Mouse (Mus musculus): ENCODE measurements around the gene A730071L15Rik. TPM values are rescaled to one million over a fixed set of nuclear protein-coding genes. Genes with fewer than 3 reads are reported as not detected.

A730071L15Rik gene
- polyA plus RNA-seq, 1 experiment from 2014 or later, result 0.95 TPM

DNA sequence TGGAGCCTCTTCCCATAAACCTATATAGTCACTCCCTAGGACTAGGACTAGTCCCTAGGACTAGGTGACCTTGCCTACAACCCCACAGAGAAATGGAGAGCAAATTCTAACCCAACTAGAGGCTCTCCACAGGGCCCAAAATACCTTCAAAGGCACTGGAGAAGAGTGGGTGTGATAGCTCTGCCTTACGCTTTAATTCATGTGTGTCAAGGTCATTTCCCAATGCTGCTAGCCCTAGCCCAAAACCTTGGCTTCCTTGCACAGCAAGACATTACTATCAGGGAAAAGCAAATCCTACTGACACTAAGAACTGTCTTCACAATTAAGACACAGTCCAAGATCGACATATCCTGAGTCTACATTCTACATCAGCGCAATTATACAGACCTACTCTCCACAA is 36.8 kb upstream of the A730071L15Rik start:
- Histone ChIP-seq H3K4me2 (ENCODE audit: low read length) (no peak overlapping the region), H3K4me3 (ENCODE audit: low read depth, low read length) (no peak overlapping the region), H3K27me3 (replicated peaks; ENCODE audit: control insufficient read depth, insufficient read depth, low read length) (no peaks in the 10 kb centered on the region), H3K4me1 (ENCODE audit: control insufficient read depth, insufficient read depth, low read length) (no peaks in the 10 kb centered on the region), H3K9ac (ENCODE audit: low read length) (no peak overlapping the region), H3K9me3 (replicated peaks; ENCODE audit: control insufficient read depth, low read length) (no peaks in the 10 kb centered on the region), H3K27ac (ENCODE audit: low read depth, low read length) (no peak overlapping the region), H3K36me3 (ENCODE audit: control insufficient read depth, insufficient read depth, low read length) (no peaks in the 10 kb centered on the region)
- ATAC-seq (no peak), DNase-seq (ENCODE audit: low spot score) (no peak)
- WGBS, result 98% methylated on average over 3 of the region's 3 CpGs

DNA sequence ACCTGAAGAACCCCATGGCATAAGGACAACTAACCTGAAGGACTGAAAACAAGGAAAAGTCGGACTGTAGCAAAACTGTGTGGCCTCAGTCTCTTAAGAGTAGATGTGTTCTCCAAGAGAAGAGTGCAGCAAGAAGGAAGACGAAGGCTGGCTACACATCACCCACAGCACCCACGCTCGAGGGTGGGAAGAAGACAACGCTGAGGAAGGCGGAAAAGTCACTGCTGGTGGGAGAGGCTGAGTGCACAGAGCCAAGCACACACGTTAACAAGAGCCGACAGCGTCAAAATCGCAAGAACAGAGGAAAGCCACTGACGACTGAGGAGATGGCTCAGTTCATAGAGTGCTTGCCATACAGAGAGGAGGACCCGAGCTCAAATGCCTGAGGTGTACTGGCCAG is 36.1 kb upstream of the A730071L15Rik start:
- H3K27ac ChIP-seq (ENCODE audit: low read depth, low read length), result no peak overlapping the region
- no peaks in the 10 kb centered on the region for H3K27me3 ChIP-seq (replicated peaks; ENCODE audit: control insufficient read depth, insufficient read depth, low read length)
- ATAC-seq (no peak), DNase-seq (ENCODE audit: low spot score) (no peak)
- H3K4me2 ChIP-seq (ENCODE audit: low read length), result no peak overlapping the region
- no peak overlapping the region for H3K9ac ChIP-seq (ENCODE audit: low read length)
- 94% methylated on average over 12 of the region's 12 CpGs for WGBS
- H3K4me1 ChIP-seq (ENCODE audit: control insufficient read depth, insufficient read depth, low read length), result no peaks in the 10 kb centered on the region
- H3K9me3 ChIP-seq (replicated peaks; ENCODE audit: control insufficient read depth, low read length), result no peaks in the 10 kb centered on the region
- no peaks in the 10 kb centered on the region for H3K36me3 ChIP-seq (ENCODE audit: control insufficient read depth, insufficient read depth, low read length)
- no peak overlapping the region for H3K4me3 ChIP-seq (ENCODE audit: low read depth, low read length)

DNA sequence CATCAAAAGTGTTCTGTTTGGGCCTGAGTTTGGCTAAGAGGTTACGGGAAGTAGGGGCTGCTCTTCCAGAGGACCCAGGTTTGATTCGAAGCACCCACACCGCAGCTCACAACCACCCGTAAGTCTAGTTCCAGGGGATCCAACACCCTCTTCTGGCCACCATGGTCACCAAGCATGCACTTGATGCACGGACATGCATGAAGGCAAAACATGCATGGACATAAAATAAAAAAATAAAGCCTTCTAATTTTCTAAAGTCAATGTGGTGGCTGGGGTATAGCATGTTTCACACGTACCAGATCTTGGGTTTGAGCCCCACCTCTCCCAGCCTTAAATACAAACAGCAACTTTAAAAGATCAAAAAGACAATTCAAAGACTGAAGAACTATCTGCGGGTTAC is 35.0 kb upstream of the A730071L15Rik start:
- WGBS, result 94% methylated on average over 7 of the region's 7 CpGs
- no peaks in the 10 kb centered on the region for H3K27me3 ChIP-seq (replicated peaks; ENCODE audit: control insufficient read depth, insufficient read depth, low read length)
- H3K4me3 ChIP-seq (ENCODE audit: low read depth, low read length), result no peak overlapping the region
- no peak for ATAC-seq
- H3K4me1 ChIP-seq (ENCODE audit: control insufficient read depth, insufficient read depth, low read length), result no peaks in the 10 kb centered on the region
- no peaks in the 10 kb centered on the region for H3K36me3 ChIP-seq (ENCODE audit: control insufficient read depth, insufficient read depth, low read length)
- H3K9me3 ChIP-seq (replicated peaks; ENCODE audit: control insufficient read depth, low read length), result no peaks in the 10 kb centered on the region
- H3K4me2 ChIP-seq (ENCODE audit: low read length), result no peak overlapping the region
- no peak overlapping the region for H3K27ac ChIP-seq (ENCODE audit: low read depth, low read length)
- no peak for DNase-seq (ENCODE audit: low spot score)
- H3K9ac ChIP-seq (ENCODE audit: low read length), result no peak overlapping the region

DNA sequence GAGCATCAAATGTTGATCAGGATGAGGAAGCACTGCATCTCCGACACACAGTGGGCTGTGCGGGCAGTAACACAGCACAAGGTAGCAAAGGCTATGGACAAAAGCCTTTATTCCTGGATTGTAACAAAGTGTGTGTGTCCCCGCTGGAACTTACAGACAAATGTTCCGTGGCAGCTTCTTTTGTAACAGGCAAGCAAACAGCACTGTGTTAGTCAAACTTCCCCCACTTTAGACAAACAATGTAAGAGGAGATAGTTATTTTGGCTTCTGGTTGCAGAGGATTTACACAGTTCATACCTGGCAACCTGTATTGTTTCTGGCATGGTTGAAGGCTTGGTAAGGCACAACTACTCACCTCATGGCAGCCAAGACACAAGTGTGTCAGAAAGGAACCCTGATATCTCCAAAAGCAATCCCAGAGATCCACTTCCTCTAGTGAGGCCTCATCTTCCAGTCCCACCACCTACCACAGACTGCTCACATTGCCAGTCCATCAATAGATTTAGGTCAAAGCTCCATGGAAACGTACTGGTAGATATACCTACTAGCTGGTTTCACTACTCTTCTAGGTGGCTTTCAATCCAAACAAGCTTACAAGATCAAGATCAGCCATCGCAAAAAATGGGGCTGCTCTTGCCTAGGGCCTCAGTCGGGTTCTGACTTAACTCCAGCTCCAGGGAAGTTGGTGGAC is 34.3 kb upstream of the A730071L15Rik start:
- no peak overlapping the region for H3K4me2 ChIP-seq (ENCODE audit: low read length)
- ATAC-seq (no peak), DNase-seq (ENCODE audit: low spot score) (no peak)
- no peak overlapping the region for H3K9ac ChIP-seq (ENCODE audit: low read length)
- H3K4me1 ChIP-seq (ENCODE audit: control insufficient read depth, insufficient read depth, low read length), result no peaks in the 10 kb centered on the region
- H3K9me3 ChIP-seq (replicated peaks; ENCODE audit: control insufficient read depth, low read length), result no peaks in the 10 kb centered on the region
- H3K4me3 ChIP-seq (ENCODE audit: low read depth, low read length), result no peak overlapping the region
- H3K27ac ChIP-seq (ENCODE audit: low read depth, low read length), result no peak overlapping the region
- no peaks in the 10 kb centered on the region for H3K36me3 ChIP-seq (ENCODE audit: control insufficient read depth, insufficient read depth, low read length)
- WGBS, result 96% methylated on average over 7 of the region's 7 CpGs
- H3K27me3 ChIP-seq (replicated peaks; ENCODE audit: control insufficient read depth, insufficient read depth, low read length), result no peaks in the 10 kb centered on the region

DNA sequence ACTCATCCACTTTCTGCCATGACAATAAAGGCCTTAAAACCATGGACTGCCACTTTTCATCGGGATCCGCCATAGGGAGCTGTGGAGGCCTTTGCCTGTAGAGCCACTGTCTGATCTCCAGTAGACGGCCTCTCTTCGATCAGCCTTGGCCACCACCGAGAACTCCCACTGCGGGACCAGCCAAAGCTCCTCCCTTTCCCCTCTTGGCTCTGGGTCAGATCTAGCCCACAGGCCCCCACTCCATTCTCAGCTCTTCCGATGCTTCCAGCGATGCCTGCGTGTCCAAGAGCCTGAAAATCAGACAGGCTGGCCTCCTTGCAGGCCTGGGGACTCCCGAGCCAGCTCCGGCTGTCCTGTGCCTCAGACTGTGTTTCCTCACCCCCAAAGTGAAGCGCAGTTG is 33.5 kb upstream of the A730071L15Rik start:
- Histone ChIP-seq H3K9me3 (replicated peaks; ENCODE audit: control insufficient read depth, low read length) (no peaks in the 10 kb centered on the region), H3K4me2 (ENCODE audit: low read length) (no peak overlapping the region), H3K4me1 (ENCODE audit: control insufficient read depth, insufficient read depth, low read length) (no peaks in the 10 kb centered on the region), H3K36me3 (ENCODE audit: control insufficient read depth, insufficient read depth, low read length) (no peaks in the 10 kb centered on the region), H3K4me3 (ENCODE audit: low read depth, low read length) (no peak overlapping the region), H3K27ac (ENCODE audit: low read depth, low read length) (no peak overlapping the region), H3K9ac (ENCODE audit: low read length) (no peak overlapping the region), H3K27me3 (replicated peaks; ENCODE audit: control insufficient read depth, insufficient read depth, low read length) (no peaks in the 10 kb centered on the region)
- ATAC-seq (no peak), DNase-seq (ENCODE audit: low spot score) (no peak)
- 80% methylated on average over 12 of the region's 12 CpGs for WGBS

DNA sequence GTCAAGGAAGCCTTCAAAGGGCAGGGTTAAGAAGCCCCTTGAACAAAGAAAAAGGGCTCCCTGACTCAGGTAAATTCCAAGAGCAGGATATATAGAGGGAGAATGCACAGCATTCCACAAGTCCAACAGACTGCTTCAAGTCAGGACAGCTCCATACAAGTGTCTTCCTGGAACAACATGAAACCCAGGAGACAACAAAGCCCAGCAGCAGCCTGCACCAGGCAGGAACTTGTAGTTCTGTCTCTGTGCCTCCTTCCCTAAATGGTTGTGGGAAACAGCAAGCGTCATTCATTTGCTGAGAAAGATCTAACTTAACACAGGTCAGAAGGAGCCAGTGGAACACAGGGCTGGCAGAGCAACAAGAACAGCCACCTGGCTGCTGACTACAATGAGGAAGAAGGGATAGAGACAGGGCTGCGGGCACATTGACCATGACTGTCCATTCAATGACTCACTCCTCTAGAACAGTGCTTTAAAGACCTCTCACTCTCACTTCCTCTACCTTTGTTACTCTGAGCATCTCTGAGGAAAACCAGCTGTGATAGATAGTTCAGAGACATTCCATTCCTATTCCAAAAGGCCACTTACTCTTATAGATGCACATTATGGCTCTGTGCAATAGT is 30.7 kb upstream of the A730071L15Rik start:
- no peak overlapping the region for H3K27ac ChIP-seq (ENCODE audit: low read depth, low read length)
- H3K4me1 ChIP-seq (ENCODE audit: control insufficient read depth, insufficient read depth, low read length), result no peaks in the 10 kb centered on the region
- H3K9me3 ChIP-seq (replicated peaks; ENCODE audit: control insufficient read depth, low read length), result no peaks in the 10 kb centered on the region
- H3K4me3 ChIP-seq (ENCODE audit: low read depth, low read length), result no peak overlapping the region
- H3K36me3 ChIP-seq (ENCODE audit: control insufficient read depth, insufficient read depth, low read length), result no peaks in the 10 kb centered on the region
- H3K4me2 ChIP-seq (ENCODE audit: low read length), result no peak overlapping the region
- ATAC-seq, result no peak
- no peak overlapping the region for H3K9ac ChIP-seq (ENCODE audit: low read length)
- no peaks in the 10 kb centered on the region for H3K27me3 ChIP-seq (replicated peaks; ENCODE audit: control insufficient read depth, insufficient read depth, low read length)
- DNase-seq (ENCODE audit: low spot score), result no peak
- WGBS, result 92% methylated on average over 2 of the region's 2 CpGs

DNA sequence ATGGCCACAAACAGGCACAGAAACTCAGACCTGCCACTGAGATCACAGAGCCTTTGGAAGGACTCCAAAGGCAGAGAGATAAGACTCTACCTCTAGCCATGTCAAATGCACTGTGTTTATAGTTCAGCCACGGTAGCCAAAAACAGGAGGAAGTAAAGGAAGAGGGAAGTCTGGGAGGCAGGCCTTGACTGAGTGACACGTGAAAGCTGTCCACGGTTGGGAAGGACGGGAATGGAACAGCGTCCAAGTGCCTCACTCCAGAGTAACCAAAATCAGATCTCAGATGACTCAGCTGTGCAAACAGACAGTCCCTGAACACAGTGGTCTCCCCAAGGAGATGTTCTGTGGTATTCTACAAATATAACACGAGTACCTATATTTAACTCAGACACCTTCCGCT is 25.1 kb upstream of the A730071L15Rik start:
- peaks cover 12% of the 10 kb centered on the region for H3K4me1 ChIP-seq (ENCODE audit: control insufficient read depth, insufficient read depth, low read length)
- 91% methylated on average over 7 of the region's 7 CpGs for WGBS
- H3K36me3 ChIP-seq (ENCODE audit: control insufficient read depth, insufficient read depth, low read length), result no peaks in the 10 kb centered on the region
- H3K4me2 ChIP-seq (ENCODE audit: low read length), result no peak overlapping the region
- no peak overlapping the region for H3K27ac ChIP-seq (ENCODE audit: low read depth, low read length)
- ATAC-seq, result no peak
- no peak for DNase-seq (ENCODE audit: low spot score)
- no peak overlapping the region for H3K4me3 ChIP-seq (ENCODE audit: low read depth, low read length)
- no peaks in the 10 kb centered on the region for H3K27me3 ChIP-seq (replicated peaks; ENCODE audit: control insufficient read depth, insufficient read depth, low read length)
- H3K9ac ChIP-seq (ENCODE audit: low read length), result no peak overlapping the region
- H3K9me3 ChIP-seq (replicated peaks; ENCODE audit: control insufficient read depth, low read length), result no peaks in the 10 kb centered on the region

DNA sequence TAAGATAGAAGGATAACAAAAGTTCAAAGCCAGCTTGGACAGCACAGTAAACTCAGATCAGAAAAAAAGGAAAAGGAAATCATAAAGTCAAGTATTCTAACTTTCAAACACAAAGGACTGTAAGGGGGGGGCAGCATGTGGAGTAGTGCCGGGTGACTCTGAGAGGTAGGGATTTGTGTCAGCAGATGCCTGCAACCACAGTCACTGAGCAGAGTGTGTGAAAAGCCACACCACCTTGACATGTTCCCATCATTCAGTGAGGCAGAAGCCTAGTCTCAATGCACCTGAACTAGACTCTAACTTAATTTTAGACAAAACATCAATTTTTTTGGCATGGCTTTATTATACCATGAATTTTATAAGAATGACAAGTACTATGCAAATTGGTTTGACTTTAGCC is 24.3 kb upstream of the A730071L15Rik start:
- DNase-seq (ENCODE audit: low spot score), result no peak
- H3K36me3 ChIP-seq (ENCODE audit: control insufficient read depth, insufficient read depth, low read length), result no peaks in the 10 kb centered on the region
- no peak overlapping the region for H3K9ac ChIP-seq (ENCODE audit: low read length)
- WGBS, result 83% methylated on average over 1 of the region's 1 CpGs
- no peak overlapping the region for H3K4me3 ChIP-seq (ENCODE audit: low read depth, low read length)
- H3K4me1 ChIP-seq (ENCODE audit: control insufficient read depth, insufficient read depth, low read length), result peaks cover 12% of the 10 kb centered on the region
- no peak overlapping the region for H3K27ac ChIP-seq (ENCODE audit: low read depth, low read length)
- no peaks in the 10 kb centered on the region for H3K9me3 ChIP-seq (replicated peaks; ENCODE audit: control insufficient read depth, low read length)
- no peaks in the 10 kb centered on the region for H3K27me3 ChIP-seq (replicated peaks; ENCODE audit: control insufficient read depth, insufficient read depth, low read length)
- ATAC-seq, result no peak
- H3K4me2 ChIP-seq (ENCODE audit: low read length), result no peak overlapping the region

DNA sequence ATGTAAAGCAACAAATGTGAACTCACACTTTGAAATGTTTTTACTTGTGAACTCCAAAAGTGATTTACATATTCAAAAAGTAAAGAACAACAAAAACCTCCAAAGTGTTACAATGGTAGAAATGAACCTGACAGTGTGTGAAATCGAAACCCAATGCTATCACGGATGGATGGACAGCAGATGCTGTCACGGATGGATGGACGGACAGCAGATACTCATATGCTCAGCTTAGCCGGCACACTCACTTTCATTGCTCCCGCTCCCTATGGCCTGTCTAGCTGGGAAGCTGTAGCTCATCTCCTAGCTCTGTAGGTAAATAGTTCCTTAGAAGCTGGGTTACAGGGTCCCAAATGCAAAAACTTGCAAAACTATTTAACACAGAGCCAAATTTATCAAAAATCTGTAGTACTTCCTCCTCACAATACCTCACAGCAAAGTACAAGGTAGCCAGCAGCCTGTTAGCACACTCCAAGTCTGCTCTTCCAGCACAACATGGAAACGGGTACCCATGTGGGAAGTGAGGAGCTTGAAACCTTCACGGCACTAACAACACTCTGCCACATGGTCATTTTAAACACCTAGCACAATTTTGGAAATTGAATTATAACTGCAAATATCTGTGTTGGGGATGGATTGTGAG is 21.9 kb upstream of the A730071L15Rik start:
- WGBS, result 65% methylated on average over 8 of the region's 8 CpGs
- H3K9ac ChIP-seq (ENCODE audit: low read length), result no peak overlapping the region
- no peaks in the 10 kb centered on the region for H3K36me3 ChIP-seq (ENCODE audit: control insufficient read depth, insufficient read depth, low read length)
- no peak overlapping the region for H3K4me3 ChIP-seq (ENCODE audit: low read depth, low read length)
- peaks cover 14% of the 10 kb centered on the region for H3K4me1 ChIP-seq (ENCODE audit: control insufficient read depth, insufficient read depth, low read length)
- H3K9me3 ChIP-seq (replicated peaks; ENCODE audit: control insufficient read depth, low read length), result no peaks in the 10 kb centered on the region
- DNase-seq (ENCODE audit: low spot score) (no peak), ATAC-seq (no peak)
- no peak overlapping the region for H3K27ac ChIP-seq (ENCODE audit: low read depth, low read length)
- H3K27me3 ChIP-seq (replicated peaks; ENCODE audit: control insufficient read depth, insufficient read depth, low read length), result no peaks in the 10 kb centered on the region
- no peak overlapping the region for H3K4me2 ChIP-seq (ENCODE audit: low read length)
